Mouse (Mus musculus): ENCODE measurements around the gene Klra17. TPM values are rescaled to one million over a fixed set of nuclear protein-coding genes. Genes with fewer than 3 reads are reported as not detected.
"Not testable (repeated sequence)": the region's sequence is repeated elsewhere in the genome, so short reads cannot be mapped to it uniquely, and the experiment has no call there.

The Klra17 gene
- polyA plus RNA-seq (2015; fragmentation: Nextera tagmentation; extraction: Ambion mirVana) = 0.37 and 0.38 TPM in 2 replicates

- no peak within 1 kb of the TSS for H3K9ac ChIP-seq (ENCODE audit: low read depth, low read length)
- 21% methylated on average over 1 of the region's 1 CpGs for WGBS (ENCODE audit: insufficient replicate concordance)
- H3K4me3 ChIP-seq (ENCODE audit: low read depth, low read length) = no peak within 1 kb of the TSS
- H3K9me3 ChIP-seq (replicated peaks; ENCODE audit: control insufficient read depth, low read length) = no peaks in the 10 kb centered on the region
- no peak for ATAC-seq (ENCODE audit: low read depth)
- no peaks in the 10 kb centered on the region for H3K27me3 ChIP-seq (ENCODE audit: control insufficient read depth, insufficient read depth, low read depth, low read length)
- no peaks in the 10 kb centered on the region for H3K36me3 ChIP-seq (ENCODE audit: control insufficient read depth, insufficient read depth)
- H3K4me1 ChIP-seq (ENCODE audit: control insufficient read depth, low read depth, low read length) = no peaks in the 10 kb centered on the region
- no peak within 1 kb of the TSS for H3K27ac ChIP-seq (ENCODE audit: low read length)
- no peak within 1 kb of the TSS for H3K4me2 ChIP-seq (ENCODE audit: low read depth, low read length)
Observed at GRCm38 (mm10) chr6:129876549-129876948, at the start of gene Klra17. Klra17 (minus strand) TSS chr6:129876672.

- H3K36me3 ChIP-seq (ENCODE audit: control insufficient read depth, insufficient read depth); H3K9ac ChIP-seq (ENCODE audit: low read depth, low read length); H3K4me2 ChIP-seq (ENCODE audit: low read depth, low read length); ATAC-seq (ENCODE audit: low read depth); H3K4me1 ChIP-seq (ENCODE audit: control insufficient read depth, low read depth, low read length); H3K9me3 ChIP-seq (replicated peaks; ENCODE audit: control insufficient read depth, low read length); H3K4me3 ChIP-seq (ENCODE audit: low read depth, low read length); H3K27ac ChIP-seq (ENCODE audit: low read length); H3K27me3 ChIP-seq (ENCODE audit: control insufficient read depth, insufficient read depth, low read depth, low read length): not testable (repeated sequence)
Observed at GRCm38 (mm10) chr6:129917476-129917946, 41.0 kb upstream of the Klra17 start, which contains the start of gene Klra5. Klra5 (minus strand) TSS chr6:129917650.

GRCm38 (mm10) chr6:129916996-129917395 is 40.5 kb upstream of the Klra17 start:
- Histone ChIP-seq H3K9me3 (replicated peaks; ENCODE audit: control insufficient read depth, low read length) (no peaks in the 10 kb centered on the region), H3K27ac (ENCODE audit: low read length) (no peak overlapping the region), H3K27me3 (ENCODE audit: control insufficient read depth, insufficient read depth, low read depth, low read length) (no peaks in the 10 kb centered on the region), H3K4me2 (ENCODE audit: low read depth, low read length) (no peak overlapping the region), H3K36me3 (ENCODE audit: control insufficient read depth, insufficient read depth) (no peaks in the 10 kb centered on the region), H3K4me1 (ENCODE audit: control insufficient read depth, low read depth, low read length) (no peaks in the 10 kb centered on the region), H3K4me3 (ENCODE audit: low read depth, low read length) (no peak overlapping the region), H3K9ac (ENCODE audit: low read depth, low read length) (no peak overlapping the region)
- ATAC-seq (ENCODE audit: low read depth) = no peak
- 30% methylated on average over 1 of the region's 1 CpGs for WGBS (ENCODE audit: insufficient replicate concordance)

GRCm38 (mm10) chr6:129882525-129882924 is 6.1 kb upstream of the Klra17 start:
- Histone ChIP-seq H3K9me3 (replicated peaks; ENCODE audit: control insufficient read depth, low read length) (no peaks in the 10 kb centered on the region), H3K9ac (ENCODE audit: low read depth, low read length) (no peak overlapping the region), H3K4me3 (ENCODE audit: low read depth, low read length) (no peak overlapping the region), H3K27ac (ENCODE audit: low read length) (no peak overlapping the region), H3K27me3 (ENCODE audit: control insufficient read depth, insufficient read depth, low read depth, low read length) (no peaks in the 10 kb centered on the region), H3K4me1 (ENCODE audit: control insufficient read depth, low read depth, low read length) (no peaks in the 10 kb centered on the region), H3K36me3 (ENCODE audit: control insufficient read depth, insufficient read depth) (no peaks in the 10 kb centered on the region), H3K4me2 (ENCODE audit: low read depth, low read length) (no peak overlapping the region)
- ATAC-seq (ENCODE audit: low read depth) = no peak
- 67% methylated on average over 2 of the region's 2 CpGs for WGBS (ENCODE audit: insufficient replicate concordance)

GRCm38 (mm10) chr6:129862349-129862748 is 14.1 kb downstream of the Klra17 start, which contains the start of gene Gm17631:
Gm17631 (plus strand) TSS chr6:129862649.
- not testable (repeated sequence) for H3K9ac ChIP-seq (ENCODE audit: low read depth, low read length); H3K27ac ChIP-seq (ENCODE audit: low read length); H3K4me2 ChIP-seq (ENCODE audit: low read depth, low read length); ATAC-seq (ENCODE audit: low read depth); H3K4me1 ChIP-seq (ENCODE audit: control insufficient read depth, low read depth, low read length); H3K9me3 ChIP-seq (replicated peaks; ENCODE audit: control insufficient read depth, low read length); H3K4me3 ChIP-seq (ENCODE audit: low read depth, low read length); H3K27me3 ChIP-seq (ENCODE audit: control insufficient read depth, insufficient read depth, low read depth, low read length); H3K36me3 ChIP-seq (ENCODE audit: control insufficient read depth, insufficient read depth)
- WGBS (ENCODE audit: insufficient replicate concordance) = no CpG with 5 or more reads among the region's 3 CpGs

GRCm38 (mm10) chr6:129825559-129825958 is 50.9 kb downstream of the Klra17 start:
- Histone ChIP-seq H3K27me3 (ENCODE audit: control insufficient read depth, insufficient read depth, low read depth, low read length) (no peaks in the 10 kb centered on the region), H3K9ac (ENCODE audit: low read depth, low read length) (no peak overlapping the region), H3K27ac (ENCODE audit: low read length) (no peak overlapping the region), H3K4me3 (ENCODE audit: low read depth, low read length) (no peak overlapping the region), H3K36me3 (ENCODE audit: control insufficient read depth, insufficient read depth) (no peaks in the 10 kb centered on the region), H3K9me3 (replicated peaks; ENCODE audit: control insufficient read depth, low read length) (no peaks in the 10 kb centered on the region), H3K4me1 (ENCODE audit: control insufficient read depth, low read depth, low read length) (no peaks in the 10 kb centered on the region), H3K4me2 (ENCODE audit: low read depth, low read length) (no peak overlapping the region)
- 73% methylated on average over 1 of the region's 1 CpGs for WGBS (ENCODE audit: insufficient replicate concordance)
- no peak for ATAC-seq (ENCODE audit: low read depth)

- Histone ChIP-seq H3K27ac (ENCODE audit: low read length) (no peak overlapping the region), H3K9me3 (replicated peaks; ENCODE audit: control insufficient read depth, low read length) (no peaks in the 10 kb centered on the region), H3K4me3 (ENCODE audit: low read depth, low read length) (no peak overlapping the region), H3K27me3 (ENCODE audit: control insufficient read depth, insufficient read depth, low read depth, low read length) (no peaks in the 10 kb centered on the region), H3K9ac (ENCODE audit: low read depth, low read length) (no peak overlapping the region), H3K4me1 (ENCODE audit: control insufficient read depth, low read depth, low read length) (no peaks in the 10 kb centered on the region), H3K4me2 (ENCODE audit: low read depth, low read length) (no peak overlapping the region), H3K36me3 (ENCODE audit: control insufficient read depth, insufficient read depth) (no peaks in the 10 kb centered on the region)
- ATAC-seq (ENCODE audit: low read depth) = no peak
- 34% methylated on average over 1 of the region's 1 CpGs for WGBS (ENCODE audit: insufficient replicate concordance)
Observed at GRCm38 (mm10) chr6:129824004-129824403, 52.5 kb downstream of the Klra17 start.

GRCm38 (mm10) chr6:129817731-129818130 is 58.7 kb downstream of the Klra17 start:
- ATAC-seq (ENCODE audit: low read depth) = no peak
- H3K4me3 ChIP-seq (ENCODE audit: low read depth, low read length) = no peak overlapping the region

GRCm38 (mm10) chr6:129784170-129784569 is 92.3 kb downstream of the Klra17 start, which contains the start of gene Gm156:
Gm156 (minus strand) TSS chr6:129784270.
- not testable (repeated sequence) for H3K4me3 ChIP-seq (ENCODE audit: low read depth, low read length); H3K9ac ChIP-seq (ENCODE audit: low read depth, low read length); H3K27ac ChIP-seq (ENCODE audit: low read length); H3K4me2 ChIP-seq (ENCODE audit: low read depth, low read length); ATAC-seq (ENCODE audit: low read depth); H3K4me1 ChIP-seq (ENCODE audit: control insufficient read depth, low read depth, low read length); H3K36me3 ChIP-seq (ENCODE audit: control insufficient read depth, insufficient read depth); H3K9me3 ChIP-seq (replicated peaks; ENCODE audit: control insufficient read depth, low read length); H3K27me3 ChIP-seq (ENCODE audit: control insufficient read depth, insufficient read depth, low read depth, low read length)
- 62% methylated on average over 3 of the region's 3 CpGs for WGBS (ENCODE audit: insufficient replicate concordance)

More at GRCm38 (mm10) chr6:129817731-129818130, 58.7 kb downstream of the Klra17 start:
- H3K9ac ChIP-seq (ENCODE audit: low read depth, low read length) = no peak overlapping the region
- H3K4me1 ChIP-seq (ENCODE audit: control insufficient read depth, low read depth, low read length) = no peaks in the 10 kb centered on the region
- no peak overlapping the region for H3K4me2 ChIP-seq (ENCODE audit: low read depth, low read length)
- no peaks in the 10 kb centered on the region for H3K36me3 ChIP-seq (ENCODE audit: control insufficient read depth, insufficient read depth)
- H3K27me3 ChIP-seq (ENCODE audit: control insufficient read depth, insufficient read depth, low read depth, low read length) = no peaks in the 10 kb centered on the region
- no peaks in the 10 kb centered on the region for H3K9me3 ChIP-seq (replicated peaks; ENCODE audit: control insufficient read depth, low read length)
- H3K27ac ChIP-seq (ENCODE audit: low read length) = no peak overlapping the region
- 45% methylated on average over 3 of the region's 3 CpGs for WGBS (ENCODE audit: insufficient replicate concordance)
